Mouse (Mus musculus) right cerebral cortex, postnatal 36 days (tissue): ENCODE measurements around the gene Nalcn.
"Not testable (repeated sequence)": the region's sequence is repeated elsewhere in the genome, so short reads cannot be mapped to it uniquely, and the experiment has no call there.

Experiments
- DNase-seq, 2 experiments: peaks; one replicate each; pipeline ENCODE4 v3.0.0; 2022; ENCODE audit warnings: low spot score in 2 of 2, mixed read lengths in 1 of 2

Nalcn gene

DNA sequence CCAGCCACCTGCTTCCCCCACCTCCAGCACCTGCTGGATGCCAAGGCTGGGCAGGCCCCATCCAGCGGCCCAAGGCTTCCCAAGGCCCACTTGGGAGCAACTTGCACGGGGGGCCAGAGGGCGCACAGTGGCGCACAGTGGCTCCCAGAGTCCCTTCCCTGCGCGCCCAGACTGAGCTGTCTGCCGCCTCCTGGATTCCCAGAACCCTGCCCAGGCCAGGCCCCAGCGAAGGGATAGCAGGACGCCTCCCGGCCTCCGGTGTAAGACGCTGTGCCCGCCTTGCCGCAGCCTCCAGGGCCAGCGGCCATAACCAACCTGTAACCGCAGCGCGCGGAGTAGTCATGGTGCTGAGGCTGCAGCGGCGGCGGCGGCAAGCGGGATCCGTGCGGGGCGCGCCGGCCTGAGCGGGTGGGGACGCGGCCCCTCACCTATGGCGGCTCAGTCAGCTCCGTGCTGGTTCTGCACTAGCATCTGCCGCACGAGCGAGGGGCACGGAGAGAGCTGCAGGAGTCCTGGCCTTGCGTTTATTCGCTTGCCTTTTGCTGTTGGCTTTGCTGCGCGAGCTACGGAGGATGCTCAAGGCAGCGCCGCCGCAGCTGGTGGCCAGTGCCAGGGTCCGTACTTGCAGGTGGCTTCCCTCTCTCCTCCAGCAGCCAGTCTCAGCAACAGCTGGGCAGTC is at the start of gene Nalcn:
Nalcn (minus strand) TSS at position 644 of the 679 bp plus-strand sequence.
- DNase-seq: peak; percentile 43 to 52

GRCm38 (mm10) chr14:123671076-123671475 is 44.1 kb upstream of the Nalcn start:
- DNase-seq: not testable (repeated sequence)

DNA sequence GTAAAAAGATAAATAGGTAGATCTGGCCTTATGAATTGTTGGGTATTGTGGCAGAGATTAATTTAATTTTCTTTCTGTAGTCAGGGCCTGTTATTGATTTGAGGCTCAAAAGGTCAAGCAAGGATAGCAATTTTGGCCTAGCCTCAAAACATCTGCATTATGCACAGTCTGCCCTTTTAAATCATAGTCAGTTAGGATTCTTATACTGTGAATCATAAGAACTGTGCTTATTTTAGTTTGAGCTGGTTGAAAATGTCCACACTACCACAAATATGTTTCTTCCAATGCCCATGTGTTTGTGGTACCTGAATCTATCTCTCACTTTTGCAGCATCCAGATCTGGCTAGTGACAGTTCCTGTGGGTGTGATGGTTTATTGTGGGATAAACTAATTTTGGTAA is 37.5 kb upstream of the Nalcn start:
- no peak for DNase-seq

- no peak for DNase-seq
Observed at GRCm38 (mm10) chr14:123663206-123663605, 36.3 kb upstream of the Nalcn start.

DNA sequence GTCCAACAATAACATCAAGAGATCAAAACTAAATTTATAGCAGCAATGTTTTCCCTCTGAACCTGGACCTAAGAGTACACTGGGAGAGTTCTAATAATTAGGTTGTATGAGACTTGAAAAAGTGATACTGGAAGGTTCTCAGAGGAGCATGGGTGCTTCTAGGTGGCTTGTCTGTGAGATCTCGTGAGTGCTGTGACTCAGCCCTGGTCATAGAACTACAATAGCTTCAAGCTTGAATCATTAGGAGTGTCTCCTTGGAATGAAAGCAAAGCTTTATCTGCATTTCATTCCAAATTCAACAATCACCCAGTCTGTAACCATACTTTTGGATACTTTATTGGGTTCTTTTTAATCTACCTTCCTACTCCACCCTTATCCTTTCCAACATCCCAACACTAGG is 35.4 kb upstream of the Nalcn start:
- DNase-seq: no peak

GRCm38 (mm10) chr14:123661091-123661491 is 34.1 kb upstream of the Nalcn start:
- DNase-seq: peak; percentile 6 to 8

DNA sequence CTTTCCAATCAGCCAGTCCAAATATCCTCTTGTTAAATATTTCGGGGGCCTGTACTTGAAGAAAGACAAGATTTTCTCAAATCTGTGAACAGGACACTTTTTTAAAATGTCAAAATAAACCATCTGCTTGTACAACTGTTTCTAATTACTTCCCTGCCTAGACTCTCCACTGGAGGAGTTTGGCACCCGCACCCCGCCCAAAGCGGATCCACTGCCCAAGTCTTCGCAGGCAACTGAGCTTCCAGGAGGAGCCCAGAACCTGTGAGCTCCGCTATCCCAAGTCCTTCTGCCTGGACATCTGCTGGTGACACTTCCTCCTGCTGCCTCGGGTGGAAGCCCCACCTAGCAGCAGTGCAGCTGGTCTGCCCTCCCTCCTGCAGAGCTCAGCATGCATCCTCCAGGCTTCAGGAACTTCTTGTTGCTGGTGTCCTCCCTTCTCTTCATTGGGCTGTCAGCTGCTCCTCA is 33.0 kb upstream of the Nalcn start, which contains the start of gene Itgbl1:
Itgbl1 (plus strand) TSS at position 51 of the 465 bp plus-strand sequence.
- DNase-seq: peak; percentile 4 to 42

DNA sequence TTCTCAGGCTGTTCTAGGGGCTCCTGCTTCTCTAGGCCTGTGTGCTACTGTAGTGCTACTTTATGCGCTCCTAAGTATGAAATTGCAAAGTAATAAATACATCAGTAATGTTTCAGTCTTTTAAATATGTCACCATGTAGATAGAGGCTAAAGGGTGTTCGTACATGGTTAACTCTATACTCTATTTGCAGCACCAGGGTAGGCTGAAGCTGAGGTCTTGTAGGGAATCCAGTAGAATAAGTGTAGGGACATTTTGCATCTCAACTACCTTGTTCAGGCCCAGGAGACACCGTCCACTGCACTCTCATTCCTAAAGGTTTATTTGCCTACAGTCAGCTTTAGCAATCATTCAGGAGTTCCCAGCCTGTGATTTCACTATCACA is 227 bp upstream of the Nalcn start:
- no peak for DNase-seq

- no peak for DNase-seq
Observed at GRCm38 (mm10) chr14:123622969-123623368, 4.0 kb downstream of the Nalcn start.

DNA sequence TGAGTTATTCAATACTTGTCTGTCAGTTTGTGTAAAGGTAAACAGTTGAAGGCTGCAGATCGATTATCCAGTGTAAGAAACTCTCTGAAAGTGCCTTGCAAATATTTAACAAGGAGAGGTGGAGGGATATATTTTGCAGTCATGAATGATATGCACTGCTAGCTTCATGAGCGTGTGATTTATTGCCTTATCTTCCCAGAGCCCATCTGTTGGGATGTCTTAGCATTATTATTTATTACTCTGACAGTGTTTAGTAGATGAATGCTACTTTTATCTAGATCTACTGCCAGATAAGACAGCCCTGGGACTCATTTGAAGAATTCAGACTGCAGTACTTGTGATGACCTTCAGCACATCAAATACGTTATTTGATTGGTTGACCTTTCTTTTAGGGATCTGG is 31.7 kb downstream of the Nalcn start:
- no peak for DNase-seq

- DNase-seq: no peak
Observed at GRCm38 (mm10) chr14:123587412-123587811, 39.5 kb downstream of the Nalcn start.

DNA sequence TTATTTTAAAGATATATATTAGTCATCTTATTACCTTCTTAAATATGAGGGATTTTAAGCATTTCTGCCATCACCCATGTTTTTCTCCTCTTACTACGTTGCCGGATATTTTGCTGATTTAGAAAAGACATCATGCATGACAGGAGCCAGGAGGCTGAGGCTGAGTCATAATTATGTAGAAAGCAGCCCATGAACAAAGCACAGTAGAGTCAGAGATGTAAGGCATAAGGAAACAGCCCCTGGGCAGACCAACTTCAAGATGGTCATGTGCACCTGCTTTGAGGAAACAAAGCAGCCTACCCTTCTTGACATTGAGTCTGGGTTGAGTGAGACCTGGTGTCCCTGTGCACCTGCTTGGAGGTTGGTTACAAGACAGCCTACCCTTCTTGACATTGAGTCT is 44.5 kb downstream of the Nalcn start:
- DNase-seq: no peak

DNA sequence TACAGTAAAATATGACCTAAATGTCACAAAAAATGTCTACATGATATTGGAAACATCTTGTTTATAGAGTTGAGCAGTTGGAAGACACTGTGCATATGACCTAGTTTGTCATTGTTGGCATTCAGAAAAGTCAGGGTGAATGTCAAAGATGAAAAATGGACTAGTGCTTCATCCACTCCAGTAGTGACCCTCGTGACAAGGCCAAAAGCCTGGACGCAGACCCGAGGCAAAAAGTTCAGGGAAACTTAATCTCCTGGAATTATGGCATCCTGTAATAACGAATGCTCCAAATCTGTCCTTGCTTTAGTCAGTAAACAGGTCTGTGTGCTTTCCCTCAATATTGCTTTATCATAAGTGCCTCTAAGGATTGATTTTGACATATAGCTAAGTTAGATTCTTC is 51.6 kb downstream of the Nalcn start:
- no peak for DNase-seq

DNA sequence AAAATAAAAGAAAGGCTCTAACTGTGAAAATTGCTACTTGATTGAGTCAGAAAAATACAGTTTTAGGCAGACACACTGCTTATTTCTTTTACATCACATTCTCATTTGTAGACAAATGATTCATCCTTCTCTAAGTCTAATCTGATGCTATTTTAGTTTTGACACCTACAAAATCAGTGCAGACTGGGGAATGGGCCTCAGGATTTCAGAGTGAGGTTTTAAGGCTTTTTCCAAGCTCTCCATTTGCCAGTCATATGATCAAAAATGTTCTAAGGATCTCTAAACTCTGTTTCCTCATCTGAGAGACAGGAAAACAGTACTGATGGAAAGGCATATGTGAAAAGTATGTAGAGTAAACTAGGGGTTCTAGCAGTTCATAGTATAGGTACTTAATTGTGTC is 52.0 kb downstream of the Nalcn start:
- no peak for DNase-seq

- DNase-seq: no peak
Observed at GRCm38 (mm10) chr14:123566599-123566998, 60.3 kb downstream of the Nalcn start.

- DNase-seq: no peak
Observed at GRCm38 (mm10) chr14:123555533-123555932, 71.4 kb downstream of the Nalcn start.

- no peak for DNase-seq
Observed at GRCm38 (mm10) chr14:123554936-123555335, 72.0 kb downstream of the Nalcn start.

GRCm38 (mm10) chr14:123542362-123542761 is 84.6 kb downstream of the Nalcn start:
- DNase-seq: no peak

DNA sequence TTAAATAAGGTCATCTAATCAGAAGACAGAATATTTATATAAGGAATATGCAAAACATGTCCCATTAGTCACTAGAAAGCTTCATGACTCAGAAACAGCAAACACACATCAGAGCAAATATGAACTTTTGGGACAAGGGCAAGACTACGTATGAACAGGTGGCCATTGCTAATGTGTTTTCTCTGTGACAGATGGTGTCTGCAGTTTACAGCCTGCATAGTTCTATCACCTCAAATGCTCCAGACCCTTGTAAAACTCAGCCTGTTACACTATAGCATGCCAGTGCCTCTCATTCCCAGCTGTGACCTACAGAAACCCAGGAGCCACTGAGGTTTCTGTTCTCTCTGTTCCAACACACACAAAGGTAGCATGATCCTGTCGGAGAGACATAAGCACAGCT is 91.3 kb downstream of the Nalcn start:
- DNase-seq: no peak

DNA sequence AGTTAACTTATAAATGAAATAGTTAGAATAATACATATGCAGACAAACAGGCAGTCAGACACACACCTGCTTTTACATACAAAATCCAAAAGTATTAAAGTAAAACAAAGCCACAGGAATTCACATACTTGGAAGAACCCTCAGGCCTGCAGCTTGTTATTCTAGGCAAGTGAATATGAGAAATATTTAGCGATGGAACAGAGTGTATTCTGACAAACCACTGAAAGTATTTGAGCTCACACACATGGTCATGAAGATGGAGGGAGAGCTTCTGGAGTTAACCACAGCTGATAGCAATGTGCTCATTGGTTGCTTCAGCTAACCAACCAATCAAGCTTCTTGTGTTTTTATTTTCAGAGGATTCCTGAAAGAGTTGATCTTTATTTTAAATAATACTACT is 93.9 kb downstream of the Nalcn start:
- no peak for DNase-seq

GRCm38 (mm10) chr14:123531271-123531670 is 95.7 kb downstream of the Nalcn start:
- no peak for DNase-seq

- DNase-seq: no peak
Observed at GRCm38 (mm10) chr14:123529143-123529542, 97.8 kb downstream of the Nalcn start.

DNA sequence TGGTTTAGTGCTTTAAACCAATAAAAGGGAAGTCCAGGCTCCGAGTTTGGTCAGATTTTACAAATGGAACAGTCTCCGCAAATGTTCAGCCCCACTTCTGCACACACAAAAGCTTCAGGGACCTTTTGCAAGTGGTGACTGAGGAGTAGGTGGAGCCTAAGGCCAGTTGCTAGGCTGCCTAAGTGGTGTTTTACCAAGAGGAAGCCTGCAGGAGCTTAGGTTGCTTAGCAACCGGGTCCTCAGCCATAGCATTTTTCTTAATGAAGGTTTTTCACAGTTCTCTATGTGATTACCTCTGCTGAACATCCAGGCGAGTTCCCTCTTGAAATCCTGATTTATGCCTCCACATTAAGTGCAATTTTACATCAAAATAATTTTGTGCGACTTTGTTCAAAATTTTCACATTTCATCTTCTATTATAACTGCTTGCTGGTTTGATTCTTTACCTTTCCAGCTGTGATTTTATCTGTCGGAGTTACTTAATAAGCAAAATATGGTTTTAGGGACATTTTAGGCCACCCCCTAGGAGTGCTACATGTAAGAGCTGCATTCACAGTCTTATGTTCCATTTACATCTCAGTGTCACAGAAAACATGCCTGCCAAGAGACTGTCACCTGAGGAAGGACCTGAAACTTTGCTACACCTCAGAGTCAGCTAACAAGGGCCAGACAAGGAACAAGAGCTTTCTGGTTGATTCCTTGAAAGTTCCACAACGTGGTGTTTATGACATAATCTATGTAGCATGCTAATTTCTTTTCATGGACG is 113.4 kb downstream of the Nalcn start:
- peak; percentile 49 to 67 for DNase-seq
